Mouse (Mus musculus): ENCODE data around the gene Noc2l.

DNA sequence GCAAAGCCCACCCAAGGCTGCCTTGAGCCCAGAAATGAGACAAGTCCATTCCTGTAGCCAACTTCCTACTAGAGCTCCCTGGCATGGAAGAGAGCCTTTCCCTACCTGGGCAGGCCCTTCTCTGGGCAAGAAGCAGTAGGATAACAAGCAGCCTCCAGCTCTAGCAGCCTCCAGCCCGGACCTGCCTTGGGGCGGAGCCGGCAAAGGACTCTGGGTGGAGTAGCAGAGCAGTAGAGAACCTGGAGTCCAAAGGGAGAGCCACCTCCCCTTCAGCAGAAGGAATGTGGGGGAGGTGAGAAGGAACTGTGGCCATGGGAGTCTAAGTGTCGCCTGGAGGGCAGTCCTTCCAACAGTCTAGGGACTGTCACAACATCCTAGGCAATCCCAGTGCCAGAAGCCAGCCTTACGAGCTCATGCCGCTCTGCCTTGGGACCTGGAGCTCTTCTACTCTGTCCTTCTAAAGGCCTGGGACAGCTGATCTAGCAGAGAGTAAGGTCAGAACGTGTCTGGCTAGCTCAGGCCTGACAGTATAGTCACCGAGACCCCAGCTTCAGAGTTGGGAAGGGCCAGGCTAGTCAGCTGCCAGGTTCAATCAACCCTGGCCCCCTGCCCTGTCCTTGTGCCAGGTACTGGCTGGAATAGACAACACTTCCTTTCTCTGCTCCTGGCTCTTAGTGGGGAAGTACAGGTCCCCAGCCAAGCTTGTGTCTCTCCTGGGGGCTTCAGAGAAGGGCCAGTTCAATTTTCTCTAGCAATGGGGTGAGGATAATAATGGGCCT lies 43.2 kb upstream of the Noc2l start:
- TF ChIP-seq CTCF (IDR thresholded peaks at IDR 0.05; ENCODE audit: low read depth) (no peak), EP300 (IDR thresholded peaks at IDR 0.05; ENCODE audit: low read depth) (no peak)

Measured in liver, postnatal 0 days (tissue).